Mouse (Mus musculus) limb, embryonic 14.5 days (tissue): ENCODE results near the gene St3gal3. TPM values are rescaled to one million over a fixed set of nuclear protein-coding genes. Genes with fewer than 3 reads are reported as not detected.

Experiments used
- ATAC-seq: fragments of 200-750 bp; cut with Nextera tagmentation; 2 replicates; pipeline ENCODE4 v1.8.0; 2017; ENCODE audit warnings: low read depth, moderate number of reproducible peaks, moderate TSS enrichment; ENCODE audit not compliant: low FRiP score
- DNase-seq: peaks from one replicate; pipeline ENCODE4 v3.0.0-alpha.2; 2015; ENCODE audit warnings: low spot score
- H3K27ac ChIP-seq: fragments of 300-500 bp; sonication (generic); replicated peaks from 2 replicates; pipeline ENCODE4 v1.5.1; 2014; ENCODE audit warnings: low read depth, mild to moderate bottlenecking, low read length, moderate library complexity, mixed read lengths
- H3K27me3 ChIP-seq: fragments of 300-500 bp; sonication (generic); 2 replicates; pipeline ENCODE4 v1.6.1; 2014; ENCODE audit warnings: low read length, mixed read lengths; ENCODE audit not compliant: control insufficient read depth, insufficient read depth
- H3K36me3 ChIP-seq: fragments of 300-500 bp; sonication (generic); 2 replicates; pipeline ENCODE4 v1.6.1; 2014; ENCODE audit warnings: mild to moderate bottlenecking, low read length, moderate library complexity, mixed read lengths; ENCODE audit not compliant: control insufficient read depth, insufficient read depth
- H3K4me1 ChIP-seq: fragments of 300-500 bp; sonication (generic); 2 replicates; pipeline ENCODE4 v1.6.1; 2014; ENCODE audit warnings: antibody characterized with exemption, low read length, mixed read lengths; ENCODE audit not compliant: control insufficient read depth, insufficient read depth
- H3K4me2 ChIP-seq: fragments of 300-500 bp; sonication (generic); replicated peaks from 2 replicates; pipeline ENCODE4 v1.6.1; 2014; ENCODE audit warnings: low read depth, mild to moderate bottlenecking, low read length, moderate library complexity; ENCODE audit not compliant: severe bottlenecking
- H3K4me3 ChIP-seq: fragments of 300-500 bp; sonication (generic); replicated peaks from 2 replicates; pipeline ENCODE4 v1.5.1; 2014; ENCODE audit warnings: low read length
- H3K9ac ChIP-seq: fragments of 300-500 bp; sonication (generic); 2 replicates; pipeline ENCODE4 v1.6.1; 2014; ENCODE audit warnings: mild to moderate bottlenecking, low read depth, low read length, moderate library complexity; ENCODE audit not compliant: severe bottlenecking
- H3K9me3 ChIP-seq: fragments of 300-500 bp; sonication (generic); 2 replicates; pipeline ENCODE4 v1.6.1; 2016; ENCODE audit warnings: low read length; ENCODE audit not compliant: control insufficient read depth
- POLR2A ChIP-seq: fragments of 200-500 bp; IDR thresholded peaks from 2 replicates; pipeline ENCODE4 v1.8.0; 2012; ENCODE audit warnings: inconsistent platforms, mild to moderate bottlenecking, moderate library complexity, borderline replicate concordance; ENCODE audit not compliant: insufficient read depth, insufficient read length; ENCODE audit errors: extremely low read depth
- WGBS: fragments of 180-500 bp; shearing (Covaris S2); extraction: QIAGEN DNeasy Blood & Tissue Kit; methylation state at CpG from one replicate; pipeline ENCODE4 v1.1.7; 2014; 5-methylcytosine and 5-hydroxymethylcytosine counted together
- polyA plus RNA-seq, 2 experiments: library from polyadenylated mRNA; depleted of rRNA in 1 of 2; stranded (reverse) in 1 of 2; unstranded in 1 of 2; fragments of >200 nt; fragmentation: Nextera tagmentation in 1 of 2; extraction: Ambion mirVana in 1 of 2; gene quantifications; 2 replicates each; pipeline versions ENCODE4 v1.2.1 to v1.2.3; 2012 to 2014

Gene St3gal3
- polyA plus RNA-seq, 2 experiments = 5.4 to 26.1 TPM

DNA sequence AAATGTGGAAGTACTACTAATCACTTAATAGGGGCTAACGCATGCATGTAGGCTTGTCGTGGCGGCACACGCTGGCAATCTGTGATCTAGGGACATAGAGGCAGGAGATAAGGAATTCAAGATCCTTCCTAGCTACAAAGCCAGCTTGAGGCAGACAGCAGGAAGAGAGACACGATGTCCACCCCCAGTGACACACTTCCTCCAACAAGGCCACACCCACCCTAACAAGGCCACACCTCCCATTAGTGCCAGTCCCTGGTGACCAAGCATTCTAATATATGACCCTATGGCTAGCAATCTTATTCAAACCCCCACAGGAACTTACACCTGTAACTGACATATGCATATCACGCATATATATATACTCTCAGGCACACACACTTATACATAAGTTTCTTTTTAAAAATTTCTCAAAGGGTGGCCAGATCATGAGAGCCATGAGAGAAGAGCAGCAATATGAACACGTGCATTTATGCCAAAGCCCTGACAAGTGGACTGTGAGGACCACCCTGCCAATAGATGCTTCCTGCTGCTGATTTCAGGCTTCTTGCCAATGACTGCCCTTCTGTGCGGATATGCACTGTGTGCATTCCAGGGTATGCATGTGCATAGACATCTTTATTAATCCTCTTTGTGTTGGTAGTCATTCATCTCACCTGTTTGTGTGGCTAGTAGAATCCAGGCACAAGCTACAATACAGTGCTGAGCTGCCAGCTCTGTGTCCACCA lies 34.9 kb downstream of the St3gal3 start:
- Histone ChIP-seq H3K9me3 (no peaks in the 10 kb centered on the region), H3K4me1 (no peaks in the 10 kb centered on the region), H3K36me3 (peaks cover 8% of the 10 kb centered on the region; the same call in 1 of the 2 replicates), H3K27ac (no peak overlapping the region), H3K9ac (no peak overlapping the region), H3K4me3 (no peak overlapping the region), H3K27me3 (no peaks in the 10 kb centered on the region), H3K4me2 (no peak overlapping the region)
- whole genome bisulfite sequencing = 85% methylated on average over 8 of the region's 8 CpGs
- no peak for TF ChIP-seq POLR2A
- no peak for DNase-seq
- no peak for ATAC-seq

DNA sequence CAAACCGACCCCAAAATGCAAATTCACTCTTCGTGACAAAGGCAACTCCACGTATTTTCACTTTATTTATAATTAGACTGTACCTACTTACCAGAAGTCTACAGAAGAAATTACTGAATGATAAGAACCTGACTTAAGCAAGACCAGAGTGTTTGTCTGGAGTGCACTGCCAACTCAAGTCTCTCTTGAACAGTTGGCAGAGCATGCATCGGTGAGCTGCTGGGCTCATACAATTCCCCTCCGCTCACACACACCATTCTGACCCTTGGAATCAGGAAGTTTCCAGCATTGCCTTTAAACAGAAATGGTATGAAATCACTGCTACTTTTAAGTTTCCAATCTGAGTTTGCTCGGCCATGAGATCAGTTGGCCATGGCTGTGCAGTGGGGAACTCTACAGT lies 36.1 kb downstream of the St3gal3 start:
- TF ChIP-seq POLR2A = no peak
- Histone ChIP-seq H3K36me3 (peaks cover 4% of the 10 kb centered on the region; the same call in 1 of the 2 replicates), H3K27me3 (no peaks in the 10 kb centered on the region), H3K4me1 (no peaks in the 10 kb centered on the region), H3K4me2 (no peak overlapping the region), H3K9ac (no peak overlapping the region), H3K27ac (no peak overlapping the region), H3K9me3 (no peaks in the 10 kb centered on the region), H3K4me3 (no peak overlapping the region)
- DNase-seq (no peak), ATAC-seq (no peak)
- WGBS = 92% methylated on average over 6 of the region's 6 CpGs

- H3K4me1 ChIP-seq = no peaks in the 10 kb centered on the region
- WGBS = 77% methylated on average over 6 of the region's 6 CpGs
- H3K9me3 ChIP-seq = no peaks in the 10 kb centered on the region
- no peak overlapping the region for H3K4me2 ChIP-seq
- TF ChIP-seq POLR2A = no peak
- H3K9ac ChIP-seq = no peak overlapping the region
- H3K27ac ChIP-seq = no peak overlapping the region
- peaks cover 4% of the 10 kb centered on the region; the same call in 1 of the 2 replicates for H3K36me3 ChIP-seq
- no peaks in the 10 kb centered on the region for H3K27me3 ChIP-seq
- no peak for DNase-seq
- H3K4me3 ChIP-seq = no peak overlapping the region
- no peak; the same call in 1 of the 2 replicates for ATAC-seq
These were observed 38.6 kb downstream of the St3gal3 start for GRCm38 (mm10) chr4:118096069-118096468.

GRCm38 (mm10) chr4:118092784-118093457 lies 41.8 kb downstream of the St3gal3 start:
- Histone ChIP-seq H3K4me2 (no peak overlapping the region), H3K9ac (no peak overlapping the region), H3K36me3 (no peaks in the 10 kb centered on the region), H3K4me3 (no peak overlapping the region), H3K27ac (no peak overlapping the region), H3K4me1 (no peaks in the 10 kb centered on the region), H3K9me3 (no peaks in the 10 kb centered on the region), H3K27me3 (no peaks in the 10 kb centered on the region)
- DNase-seq = no peak
- TF ChIP-seq POLR2A = no peak
- ATAC-seq = no peak
- WGBS = 94% methylated on average over 11 of the region's 11 CpGs

DNA sequence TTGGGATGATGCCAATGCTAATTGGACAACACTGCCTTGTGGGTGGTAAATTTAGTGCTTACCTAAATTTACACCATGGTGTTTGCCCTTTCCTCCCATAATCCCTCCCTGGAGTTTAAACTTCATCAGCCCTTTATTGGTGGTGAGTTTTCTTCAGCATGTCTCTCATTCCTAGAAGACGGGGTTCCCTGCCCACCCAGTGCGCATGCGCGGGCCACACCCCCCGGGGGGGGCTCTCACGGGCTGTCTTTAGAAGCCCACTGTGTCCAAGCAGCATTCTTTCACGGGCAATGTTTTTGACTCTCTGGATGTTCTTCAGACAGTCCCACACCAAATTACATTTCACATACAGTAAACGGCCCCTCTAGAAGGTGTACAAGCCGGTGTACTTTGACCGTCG lies 44.3 kb downstream of the St3gal3 start:
- WGBS = 93% methylated on average over 11 of the region's 11 CpGs
- H3K9ac ChIP-seq = no peak overlapping the region

More for the DNA sequence above, 44.3 kb downstream of the St3gal3 start:
- Histone ChIP-seq H3K4me1 (no peaks in the 10 kb centered on the region), H3K36me3 (no peaks in the 10 kb centered on the region), H3K27me3 (no peaks in the 10 kb centered on the region), H3K4me3 (no peak overlapping the region), H3K9me3 (no peaks in the 10 kb centered on the region), H3K27ac (no peak overlapping the region), H3K4me2 (no peak overlapping the region)
- no peak for TF ChIP-seq POLR2A
- ATAC-seq (no peak), DNase-seq (no peak)
